ENCODE assay signal across 8 mouse cellular contexts in genomic region chr17:27945546-27946216, GRCm38 (mm10). TPM values are rescaled to one million over a fixed set of nuclear protein-coding genes. Genes with fewer than 3 reads are reported as not detected.
DNase-seq lines count a peak whose midpoint lies in the region; ATAC-seq lines count a peak whose summit lies in the region.

No protein-coding gene starts in this region.

- H3K27me3 ChIP-seq in heart, embryonic 12.5 days (replicated peaks): no peaks in the 10 kb centered on the region
- H3K27me3 ChIP-seq in kidney, embryonic 16.5 days (ENCODE audit: insufficient read depth, low read length): no peaks in the 10 kb centered on the region

- H3K4me3 ChIP-seq in heart, embryonic 12.5 days: no peak overlapping the region
- no peak overlapping the region for H3K4me3 ChIP-seq in kidney, embryonic 16.5 days (ENCODE audit: low read length)

- H3K27ac ChIP-seq in heart, embryonic 12.5 days (ENCODE audit: poor library complexity, severe bottlenecking): peak overlapping the region; percentile 83
- H3K27ac ChIP-seq in kidney, embryonic 16.5 days (ENCODE audit: low read length): peak overlapping the region; percentile 86

- H3K9ac ChIP-seq in heart, embryonic 12.5 days: peak overlapping the region; percentile 4; the same call in 1 of the 2 replicates
- peak overlapping the region; percentile 50; the same call in 1 of the 2 replicates for H3K9ac ChIP-seq in kidney, embryonic 16.5 days (replicated peaks; ENCODE audit: low read length)

- peak; percentile 43 for ATAC-seq in heart, embryonic 12.5 days (ENCODE audit: insufficient number of reproducible peaks, low FRiP score)
- ATAC-seq in kidney, embryonic 16.5 days (ENCODE audit: low FRiP score, low TSS enrichment): peak; percentile 86

- no peak overlapping the region for H3K4me2 ChIP-seq in heart, embryonic 12.5 days
- H3K4me2 ChIP-seq in kidney, embryonic 16.5 days (replicated peaks; ENCODE audit: low read depth, low read length): no peak overlapping the region

- no peaks in the 10 kb centered on the region for H3K9me3 ChIP-seq in heart, embryonic 12.5 days (replicated peaks)
- H3K9me3 ChIP-seq in kidney, embryonic 16.5 days (ENCODE audit: low read length): no peaks in the 10 kb centered on the region

- DNase-seq in heart, adult 11 months: peak; percentile 96
- no peak for DNase-seq in heart, adult 9 months (ENCODE audit: low spot score in 2 of 2)
- peak; percentile 56 for DNase-seq in adrenal gland, postnatal 25 days
- DNase-seq in lung, postnatal 4 days: peak; percentile 82 to 90
- DNase-seq in embryo, embryonic 10.5 days (ENCODE audit: low spot score): no peak
- no peak for DNase-seq in right cerebral cortex, adult 2 months (ENCODE audit: low spot score in 2 of 2)

- WGBS in heart, embryonic 12.5 days: 45% methylated on average over 6 of the region's 6 CpGs
- 37% methylated on average over 6 of the region's 6 CpGs for WGBS in kidney, embryonic 16.5 days

- H3K36me3 ChIP-seq in heart, embryonic 12.5 days: no peaks in the 10 kb centered on the region
- H3K36me3 ChIP-seq in kidney, embryonic 16.5 days (ENCODE audit: insufficient read depth, low read length): no peaks in the 10 kb centered on the region

- peaks cover 42% of the 10 kb centered on the region for H3K4me1 ChIP-seq in heart, embryonic 12.5 days (replicated peaks)
- peaks cover 22% of the 10 kb centered on the region for H3K4me1 ChIP-seq in kidney, embryonic 16.5 days (ENCODE audit: insufficient read depth, low read length)

RNA-seq across cellular contexts. Expression of gene Taf11, which starts 36.0 kb away (rescaled TPM):
- total RNA-seq in adrenal gland, postnatal 25 days (2021): 24.4 and 34.9 TPM in 2 replicates
- 48.6 and 56.2 TPM in 2 replicates for polyA plus RNA-seq in heart, embryonic 12.5 days (2016; fragmentation: Nextera tagmentation; extraction: Ambion mirVana)
- 59.9 and 72.7 TPM in 2 replicates for polyA plus RNA-seq in kidney, embryonic 16.5 days (2015; fragmentation: Nextera tagmentation; extraction: Ambion mirVana)

RNA-seq across cellular contexts. Expression of gene Anks1, which starts 36.6 kb away (rescaled TPM):
- 34.0 and 35.0 TPM in 2 replicates for total RNA-seq in adrenal gland, postnatal 25 days (2021)
- polyA plus RNA-seq in heart, embryonic 12.5 days (2016; fragmentation: Nextera tagmentation; extraction: Ambion mirVana): 11.5 and 12.1 TPM in 2 replicates
- 14.5 and 15.0 TPM in 2 replicates for polyA plus RNA-seq in kidney, embryonic 16.5 days (2015; fragmentation: Nextera tagmentation; extraction: Ambion mirVana)

Comparison
In these comparisons a context has a peak if more than half of its experiments do, and no peak if none do; other contexts are left out.
1. DNase-seq: peak in heart, adult 11 months (single experiment), adrenal gland, postnatal 25 days (single experiment) and lung, postnatal 4 days (2 of 2); none in heart, adult 9 months (0 of 2), embryo, embryonic 10.5 days (single experiment) and right cerebral cortex, adult 2 months (0 of 2).